In genomic region chr16:57231089-57231936, GRCm38 (mm10) we compare ENCODE assay signal across 1 mouse cellular context.
TF ChIP-seq lines count a peak whose summit lies in the region.

Gene Tbc1d23 (minus strand): TSS chr16:57231504.

TF ChIP-seq in CH12.LX, 34 proteins besides CTCF, POLR2A, EP300 and RAD21 (continued from another document):
- TF ChIP-seq ZMIZ1 (IDR thresholded peaks at IDR 0.05; ENCODE audit: low read depth, low read length), result peak; percentile 67
- TF ChIP-seq POLR2AphosphoS2 (IDR thresholded peaks at IDR 0.05; ENCODE audit: low read depth, low read length), result peak; percentile 47; the same call in 1 of the 2 replicates
- peak; percentile 13; the same call in 1 of the 2 replicates for TF ChIP-seq MAX (IDR thresholded peaks at IDR 0.05; ENCODE audit: low read length)
- no peak for TF ChIP-seq MAFK (IDR thresholded peaks at IDR 0.05; ENCODE audit: insufficient replicate concordance, low read length)
- TF ChIP-seq ZKSCAN1 (IDR thresholded peaks at IDR 0.05; ENCODE audit: borderline replicate concordance, low read depth, low read length), result no peak
- TF ChIP-seq MEF2A (IDR thresholded peaks at IDR 0.05; ENCODE audit: borderline replicate concordance, low read depth, low read length), result peak; percentile 66; the same call in 1 of the 2 replicates
- TF ChIP-seq ELF1 (IDR thresholded peaks at IDR 0.05; ENCODE audit: low read depth, low read length), result peak; percentile 88
- no peak; the same call in 1 of the 2 replicates for TF ChIP-seq RCOR1 (conservative IDR thresholded peaks at IDR 0.05; ENCODE audit: low read depth, low read length)
- TF ChIP-seq MAZ (IDR thresholded peaks at IDR 0.05; ENCODE audit: low read depth, low read length), result peak; percentile 89
- no peak for TF ChIP-seq PAX5 (IDR thresholded peaks at IDR 0.05; ENCODE audit: low read length)
- TF ChIP-seq USF1 (IDR thresholded peaks at IDR 0.05; ENCODE audit: low read depth, low read length), result no peak
- peak; percentile 94 for TF ChIP-seq HCFC1 (IDR thresholded peaks at IDR 0.05; ENCODE audit: low read depth, low read length)
- TF ChIP-seq CHD2 (IDR thresholded peaks at IDR 0.05; ENCODE audit: low read length), result 0 out of 2 replicates have a peak, but pooled peaks have one; percentile 12
- 0 out of 2 replicates have a peak, but pooled peaks have one; percentile 38 for TF ChIP-seq TBP (conservative IDR thresholded peaks at IDR 0.05; ENCODE audit: low read depth, low read length)
TF ChIP-seq in CH12.LX: peak in this region for 22.
